Mouse (Mus musculus): ENCODE data around the gene Hebp2. TPM values are rescaled to one million over a fixed set of nuclear protein-coding genes. Genes with fewer than 3 reads are reported as not detected.
A peak's percentile ranks its signal among the peaks of the same experiment; 100 is the strongest.

Gene Hebp2
- polyA plus RNA-seq, 1 experiment from 2014 or later, result 5.9 TPM

DNA sequence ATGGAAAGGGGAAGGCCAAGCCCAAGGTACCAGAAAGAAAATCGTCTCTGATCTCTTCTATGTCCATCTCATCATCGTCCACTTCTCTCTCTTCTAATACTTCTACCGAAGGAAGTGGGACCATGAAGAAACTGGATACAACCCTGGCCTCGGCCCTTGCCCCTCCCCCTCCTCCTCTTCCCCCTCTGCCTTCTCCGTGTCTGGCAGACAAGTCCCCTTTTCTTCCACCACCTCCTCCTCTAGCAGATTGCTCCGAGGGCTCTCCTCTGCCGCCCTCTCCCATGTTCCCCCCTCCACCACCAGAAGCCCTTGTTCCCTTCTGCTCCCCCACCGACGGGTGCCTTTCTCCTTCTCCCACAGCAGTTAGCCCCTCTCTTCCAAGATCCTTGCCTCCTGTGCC, 20.1 kb downstream of the Hebp2 start:
- no peak overlapping the region for H3K4me2 ChIP-seq (ENCODE audit: low read length)
- no peaks in the 10 kb centered on the region for H3K9me3 ChIP-seq (ENCODE audit: control insufficient read depth, low read length)
- H3K9ac ChIP-seq (replicated peaks; ENCODE audit: low read depth, low read length), result peak overlapping the region; percentile 11; the same call in 1 of the 2 replicates
- 54% methylated on average over 9 of the region's 9 CpGs for WGBS
- no peaks in the 10 kb centered on the region for H3K27me3 ChIP-seq (replicated peaks; ENCODE audit: control insufficient read depth, insufficient read depth, low read length)
- no peak for ATAC-seq
- peaks cover 5% of the 10 kb centered on the region; the same call in 1 of the 2 replicates for H3K36me3 ChIP-seq (ENCODE audit: control insufficient read depth, insufficient read depth)
- peak overlapping the region; percentile 71 for H3K27ac ChIP-seq (ENCODE audit: low read length)
- no peak overlapping the region for H3K4me3 ChIP-seq (replicated peaks; ENCODE audit: low read length)
- H3K4me1 ChIP-seq (replicated peaks; ENCODE audit: control insufficient read depth, insufficient read depth, low read length), result peaks cover 41% of the 10 kb centered on the region

DNA sequence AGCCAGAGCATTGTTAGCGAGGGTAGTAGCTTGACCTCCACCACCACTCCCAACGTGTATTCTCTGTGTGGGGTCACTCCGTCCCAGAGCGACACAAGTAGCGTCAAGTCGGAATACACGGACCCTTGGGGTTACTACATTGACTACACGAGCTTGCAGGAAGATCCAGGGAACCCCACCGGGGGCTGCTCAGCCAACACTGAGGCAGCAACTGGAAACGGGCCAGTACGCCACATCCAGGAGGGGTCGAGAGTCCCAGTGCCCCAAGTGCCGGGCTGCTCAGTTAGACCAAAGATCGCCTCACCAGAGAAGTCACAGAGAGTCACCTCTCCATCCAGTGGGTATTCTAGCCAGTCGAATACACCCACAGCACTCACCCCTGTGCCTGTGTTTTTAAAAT, 20.6 kb downstream of the Hebp2 start:
- Histone ChIP-seq H3K27ac (ENCODE audit: low read length) (no peak overlapping the region), H3K9me3 (ENCODE audit: control insufficient read depth, low read length) (no peaks in the 10 kb centered on the region), H3K36me3 (ENCODE audit: control insufficient read depth, insufficient read depth) (peaks cover 5% of the 10 kb centered on the region; the same call in 1 of the 2 replicates), H3K9ac (replicated peaks; ENCODE audit: low read depth, low read length) (no peak overlapping the region), H3K4me2 (ENCODE audit: low read length) (no peak overlapping the region), H3K4me1 (replicated peaks; ENCODE audit: control insufficient read depth, insufficient read depth, low read length) (peaks cover 41% of the 10 kb centered on the region), H3K27me3 (replicated peaks; ENCODE audit: control insufficient read depth, insufficient read depth, low read length) (no peaks in the 10 kb centered on the region), H3K4me3 (replicated peaks; ENCODE audit: low read length) (no peak overlapping the region)
- 79% methylated on average over 15 of the region's 15 CpGs for WGBS
- no peak for ATAC-seq

DNA sequence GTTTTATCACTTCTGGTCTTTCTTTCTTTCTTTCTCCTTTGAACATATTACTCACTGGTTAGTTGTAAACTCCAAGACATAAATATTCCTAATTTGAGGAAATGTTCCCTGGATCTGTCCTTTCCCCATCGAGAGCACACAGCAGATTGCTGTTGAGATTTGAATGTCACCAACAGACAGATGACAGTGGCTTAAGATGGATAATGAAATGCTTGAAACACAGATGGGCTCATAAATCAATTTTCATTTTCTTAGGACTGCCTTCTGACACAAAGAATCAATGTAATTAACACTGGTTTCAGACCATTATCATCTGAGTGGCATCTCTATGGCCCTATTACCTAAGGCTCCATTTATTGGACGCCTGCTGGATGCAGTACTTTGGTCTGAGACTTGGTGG, 23.3 kb downstream of the Hebp2 start:
- peak; percentile 32 for ATAC-seq
- Histone ChIP-seq H3K4me2 (ENCODE audit: low read length) (no peak overlapping the region), H3K27me3 (replicated peaks; ENCODE audit: control insufficient read depth, insufficient read depth, low read length) (no peaks in the 10 kb centered on the region), H3K27ac (ENCODE audit: low read length) (peak overlapping the region; percentile 60), H3K36me3 (ENCODE audit: control insufficient read depth, insufficient read depth) (peaks cover 5% of the 10 kb centered on the region; the same call in 1 of the 2 replicates), H3K4me3 (replicated peaks; ENCODE audit: low read length) (no peak overlapping the region), H3K9ac (replicated peaks; ENCODE audit: low read depth, low read length) (no peak overlapping the region), H3K9me3 (ENCODE audit: control insufficient read depth, low read length) (no peaks in the 10 kb centered on the region), H3K4me1 (replicated peaks; ENCODE audit: control insufficient read depth, insufficient read depth, low read length) (peaks cover 26% of the 10 kb centered on the region)
- 37% methylated on average over 2 of the region's 2 CpGs for WGBS

DNA sequence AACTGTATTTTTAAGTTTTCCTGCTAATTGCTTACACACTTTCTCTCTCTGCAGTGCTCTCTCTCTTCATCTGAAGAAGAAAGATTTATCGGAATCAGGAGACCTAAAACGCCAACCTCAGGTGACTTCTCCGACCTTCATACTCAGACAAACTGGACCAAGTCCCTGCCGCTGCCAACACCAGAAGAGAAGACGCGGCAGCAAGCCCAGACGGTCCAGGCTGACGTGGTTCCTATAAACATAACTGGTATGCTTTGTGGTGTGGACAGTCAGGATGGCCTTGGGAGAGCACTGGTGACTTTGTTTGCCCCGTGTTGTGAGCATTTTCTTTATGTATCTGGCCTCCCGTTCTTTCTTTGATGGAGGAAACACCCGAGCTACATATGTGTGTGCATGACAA, 34.4 kb downstream of the Hebp2 start:
- Histone ChIP-seq H3K4me2 (ENCODE audit: low read length) (no peak overlapping the region), H3K9ac (replicated peaks; ENCODE audit: low read depth, low read length) (no peak overlapping the region), H3K27me3 (replicated peaks; ENCODE audit: control insufficient read depth, insufficient read depth, low read length) (no peaks in the 10 kb centered on the region), H3K36me3 (ENCODE audit: control insufficient read depth, insufficient read depth) (peaks cover 3% of the 10 kb centered on the region), H3K4me3 (replicated peaks; ENCODE audit: low read length) (no peak overlapping the region), H3K27ac (ENCODE audit: low read length) (no peak overlapping the region), H3K4me1 (replicated peaks; ENCODE audit: control insufficient read depth, insufficient read depth, low read length) (peaks cover 19% of the 10 kb centered on the region), H3K9me3 (ENCODE audit: control insufficient read depth, low read length) (no peaks in the 10 kb centered on the region)
- ATAC-seq, result no peak; the same call in 1 of the 2 replicates
- WGBS, result 83% methylated on average over 11 of the region's 11 CpGs

DNA sequence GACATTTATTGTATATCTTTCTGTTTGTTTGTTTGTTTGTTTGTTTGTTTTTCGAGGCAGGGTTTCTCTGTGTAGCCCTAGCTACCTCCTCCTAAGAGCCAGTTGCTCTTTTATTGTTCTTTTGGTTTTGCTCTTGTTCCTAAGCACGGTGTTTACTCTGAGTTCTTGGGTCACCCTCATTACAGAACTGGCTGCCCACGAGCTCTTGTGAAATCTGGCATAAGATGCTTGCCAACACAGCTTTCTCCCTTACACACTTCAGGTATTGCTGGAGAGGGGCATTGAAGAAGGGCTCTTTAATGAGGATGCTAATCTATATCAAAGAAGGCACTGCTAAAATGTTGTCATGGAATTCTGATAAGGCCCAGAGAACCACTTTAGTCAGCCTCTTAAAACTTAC, 35.2 kb downstream of the Hebp2 start:
- no peak overlapping the region for H3K4me3 ChIP-seq (replicated peaks; ENCODE audit: low read length)
- WGBS, result 56% methylated on average over 3 of the region's 3 CpGs
- no peak overlapping the region for H3K4me2 ChIP-seq (ENCODE audit: low read length)
- H3K9me3 ChIP-seq (ENCODE audit: control insufficient read depth, low read length), result no peaks in the 10 kb centered on the region
- no peaks in the 10 kb centered on the region for H3K27me3 ChIP-seq (replicated peaks; ENCODE audit: control insufficient read depth, insufficient read depth, low read length)
- H3K4me1 ChIP-seq (replicated peaks; ENCODE audit: control insufficient read depth, insufficient read depth, low read length), result peaks cover 26% of the 10 kb centered on the region
- no peak for ATAC-seq
- no peak overlapping the region for H3K9ac ChIP-seq (replicated peaks; ENCODE audit: low read depth, low read length)
- H3K27ac ChIP-seq (ENCODE audit: low read length), result no peak overlapping the region
- peaks cover 3% of the 10 kb centered on the region for H3K36me3 ChIP-seq (ENCODE audit: control insufficient read depth, insufficient read depth)

DNA sequence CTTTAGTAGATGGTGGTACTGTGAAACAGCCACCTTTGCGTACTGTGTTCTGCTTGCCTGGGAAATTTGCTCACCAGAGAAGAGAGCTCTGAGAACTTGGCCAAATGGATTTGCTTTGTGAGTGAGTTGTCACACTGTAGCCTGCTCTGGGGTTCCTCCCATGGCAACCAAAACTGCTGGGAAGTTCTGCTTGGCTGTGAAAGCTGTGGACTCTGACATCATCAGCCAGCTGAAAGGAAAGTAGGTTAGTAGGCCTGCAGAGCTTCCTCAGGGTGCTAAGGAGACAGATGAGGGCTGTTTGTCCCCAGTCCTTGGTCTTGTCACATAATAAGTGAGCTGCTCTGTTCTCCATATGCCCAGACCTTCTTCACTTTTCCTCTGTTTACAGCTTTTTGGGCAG, 37.3 kb downstream of the Hebp2 start:
- H3K27me3 ChIP-seq (replicated peaks; ENCODE audit: control insufficient read depth, insufficient read depth, low read length), result no peaks in the 10 kb centered on the region
- H3K9me3 ChIP-seq (ENCODE audit: control insufficient read depth, low read length), result no peaks in the 10 kb centered on the region
- peaks cover 3% of the 10 kb centered on the region for H3K36me3 ChIP-seq (ENCODE audit: control insufficient read depth, insufficient read depth)
- H3K4me3 ChIP-seq (replicated peaks; ENCODE audit: low read length), result no peak overlapping the region
- peak; percentile 31 for ATAC-seq
- no peak overlapping the region for H3K27ac ChIP-seq (ENCODE audit: low read length)
- no peak overlapping the region for H3K4me2 ChIP-seq (ENCODE audit: low read length)
- peaks cover 34% of the 10 kb centered on the region for H3K4me1 ChIP-seq (replicated peaks; ENCODE audit: control insufficient read depth, insufficient read depth, low read length)
- WGBS, result 82% methylated on average over 1 of the region's 1 CpGs
- no peak overlapping the region for H3K9ac ChIP-seq (replicated peaks; ENCODE audit: low read depth, low read length)

DNA sequence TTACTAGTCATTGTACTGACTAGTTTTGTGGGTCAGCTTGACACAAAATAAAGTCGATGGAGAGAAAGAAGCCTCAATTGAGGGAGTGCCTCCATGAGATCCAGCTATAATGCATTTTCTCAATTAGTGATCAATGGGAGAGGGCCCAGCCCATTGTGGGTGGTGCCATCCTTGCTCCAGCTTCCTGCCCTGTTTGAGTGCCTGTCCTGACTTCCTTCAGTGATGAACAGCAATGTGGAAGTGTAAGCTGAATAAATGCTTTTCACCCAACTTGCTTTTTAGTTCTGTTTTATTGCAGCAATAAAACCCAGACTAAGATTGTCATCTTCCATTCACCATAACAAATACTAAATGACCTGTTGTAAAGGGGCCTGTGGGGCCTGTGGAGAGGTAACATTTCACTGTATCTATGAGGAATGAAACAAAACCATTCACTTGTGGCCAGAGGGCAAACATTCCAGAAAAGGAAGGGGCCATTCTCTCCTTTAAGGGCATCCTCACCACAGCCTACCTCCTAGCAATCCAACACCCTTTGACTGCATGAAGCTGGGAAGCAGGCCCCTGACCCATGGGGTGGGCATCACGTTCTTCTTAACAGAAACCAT, 37.9 kb downstream of the Hebp2 start:
- Histone ChIP-seq H3K4me3 (replicated peaks; ENCODE audit: low read length) (no peak overlapping the region), H3K27me3 (replicated peaks; ENCODE audit: control insufficient read depth, insufficient read depth, low read length) (no peaks in the 10 kb centered on the region), H3K36me3 (ENCODE audit: control insufficient read depth, insufficient read depth) (peaks cover 3% of the 10 kb centered on the region), H3K4me2 (ENCODE audit: low read length) (no peak overlapping the region), H3K9me3 (ENCODE audit: control insufficient read depth, low read length) (no peaks in the 10 kb centered on the region), H3K9ac (replicated peaks; ENCODE audit: low read depth, low read length) (no peak overlapping the region), H3K4me1 (replicated peaks; ENCODE audit: control insufficient read depth, insufficient read depth, low read length) (peaks cover 34% of the 10 kb centered on the region), H3K27ac (ENCODE audit: low read length) (0 out of 2 replicates have a peak overlapping the region, but pooled peaks have one; percentile 17)
- no peak for ATAC-seq
- 77% methylated on average over 2 of the region's 2 CpGs for WGBS

DNA sequence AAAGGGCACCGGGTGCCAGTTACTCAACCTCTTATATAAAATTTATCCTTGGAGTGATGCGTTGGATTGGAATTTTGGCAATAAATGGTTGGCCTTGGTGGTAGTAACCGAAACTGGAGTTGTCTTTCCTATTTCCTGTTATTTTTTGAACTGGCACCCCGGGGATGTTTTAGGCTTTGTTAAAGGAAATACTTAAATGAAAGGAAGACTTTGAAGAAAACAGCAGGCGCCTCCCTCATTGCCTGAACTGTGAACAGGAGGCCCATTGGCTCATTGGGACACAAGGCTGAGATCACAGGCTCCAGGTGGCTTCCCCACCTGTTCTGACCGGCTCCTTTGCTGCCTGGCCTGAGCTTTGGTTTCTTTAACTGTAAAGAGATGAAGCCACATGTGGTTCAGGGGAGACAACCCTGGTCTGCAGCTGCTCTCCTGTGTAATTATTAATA, 39.4 kb downstream of the Hebp2 start:
- H3K4me2 ChIP-seq (ENCODE audit: low read length), result no peak overlapping the region
- H3K27ac ChIP-seq (ENCODE audit: low read length), result no peak overlapping the region

DNA sequence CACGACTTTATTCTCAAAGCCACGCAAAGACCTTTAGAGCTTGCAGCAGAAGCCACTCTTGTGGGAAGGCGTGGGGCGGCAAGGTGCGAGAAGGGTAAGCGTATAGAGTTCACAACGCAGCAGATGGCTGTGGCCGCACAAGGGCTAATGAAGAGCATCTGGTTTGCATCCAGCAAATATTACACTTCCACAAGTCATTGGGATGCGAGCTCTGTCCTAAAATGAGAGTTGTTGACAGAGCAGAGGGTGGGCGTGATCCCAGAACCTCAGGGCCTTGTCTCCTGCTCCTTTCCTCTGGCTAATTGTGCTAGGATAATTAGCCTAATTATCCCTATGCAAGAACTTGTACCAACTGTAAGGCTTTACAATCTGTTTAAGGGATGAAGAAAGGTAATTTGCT, 40.2 kb downstream of the Hebp2 start:
- H3K27ac ChIP-seq (ENCODE audit: low read length), result peak overlapping the region; percentile 28; the same call in 1 of the 2 replicates
- H3K4me1 ChIP-seq (replicated peaks; ENCODE audit: control insufficient read depth, insufficient read depth, low read length), result peaks cover 34% of the 10 kb centered on the region
- no peaks in the 10 kb centered on the region for H3K36me3 ChIP-seq (ENCODE audit: control insufficient read depth, insufficient read depth)
- H3K4me2 ChIP-seq (ENCODE audit: low read length), result no peak overlapping the region
- peak; percentile 82 for ATAC-seq
- H3K9ac ChIP-seq (replicated peaks; ENCODE audit: low read depth, low read length), result no peak overlapping the region
- WGBS, result 27% methylated on average over 10 of the region's 10 CpGs
- no peaks in the 10 kb centered on the region for H3K9me3 ChIP-seq (ENCODE audit: control insufficient read depth, low read length)
- H3K27me3 ChIP-seq (replicated peaks; ENCODE audit: control insufficient read depth, insufficient read depth, low read length), result no peaks in the 10 kb centered on the region
- H3K4me3 ChIP-seq (replicated peaks; ENCODE audit: low read length), result no peak overlapping the region

More for the DNA sequence above, 39.4 kb downstream of the Hebp2 start:
- WGBS, result 25% methylated on average over 6 of the region's 6 CpGs
- H3K27me3 ChIP-seq (replicated peaks; ENCODE audit: control insufficient read depth, insufficient read depth, low read length), result no peaks in the 10 kb centered on the region
- H3K4me3 ChIP-seq (replicated peaks; ENCODE audit: low read length), result no peak overlapping the region
- no peak overlapping the region for H3K9ac ChIP-seq (replicated peaks; ENCODE audit: low read depth, low read length)
- H3K4me1 ChIP-seq (replicated peaks; ENCODE audit: control insufficient read depth, insufficient read depth, low read length), result peaks cover 34% of the 10 kb centered on the region
- H3K9me3 ChIP-seq (ENCODE audit: control insufficient read depth, low read length), result no peaks in the 10 kb centered on the region
- no peak for ATAC-seq
- H3K36me3 ChIP-seq (ENCODE audit: control insufficient read depth, insufficient read depth), result peaks cover under 1% of the 10 kb centered on the region

All from forebrain, embryonic 16.5 days (tissue).